Mouse (Mus musculus) left cerebral cortex, adult 9 months (tissue): ENCODE measurements at regions not wholly inside any gene's neighbourhood (a gene's known extent, or its start where the extent isn't known, plus 50 kb on each side); places are given as distances from the start of the nearest gene placed in this dataset.

Experiments
- DNase-seq, 2 experiments: peaks; one replicate each; pipeline ENCODE4 v3.0.0; 2022; ENCODE audit warnings: low spot score in 2 of 2

DNA sequence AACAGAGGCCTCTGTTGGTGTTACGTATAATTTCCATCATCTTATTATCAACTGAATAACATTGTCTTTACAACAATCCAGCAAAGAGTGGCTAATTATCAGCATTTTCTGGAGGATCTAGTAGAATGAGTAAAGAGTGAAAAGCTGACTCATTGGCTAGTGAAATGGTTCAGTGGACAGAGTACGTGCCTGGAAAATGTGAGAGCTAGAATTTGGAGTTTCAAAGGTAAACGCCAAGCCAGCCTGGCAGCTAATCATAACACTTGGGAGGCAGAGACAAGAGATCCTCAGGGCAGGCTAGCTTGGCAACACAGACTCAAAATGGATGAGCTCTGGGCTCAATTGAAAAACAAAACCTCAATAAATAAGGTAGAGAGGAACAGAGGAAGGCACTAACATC is 2628.0 kb upstream of the Gm7489 start:
- no peak for DNase-seq

DNA sequence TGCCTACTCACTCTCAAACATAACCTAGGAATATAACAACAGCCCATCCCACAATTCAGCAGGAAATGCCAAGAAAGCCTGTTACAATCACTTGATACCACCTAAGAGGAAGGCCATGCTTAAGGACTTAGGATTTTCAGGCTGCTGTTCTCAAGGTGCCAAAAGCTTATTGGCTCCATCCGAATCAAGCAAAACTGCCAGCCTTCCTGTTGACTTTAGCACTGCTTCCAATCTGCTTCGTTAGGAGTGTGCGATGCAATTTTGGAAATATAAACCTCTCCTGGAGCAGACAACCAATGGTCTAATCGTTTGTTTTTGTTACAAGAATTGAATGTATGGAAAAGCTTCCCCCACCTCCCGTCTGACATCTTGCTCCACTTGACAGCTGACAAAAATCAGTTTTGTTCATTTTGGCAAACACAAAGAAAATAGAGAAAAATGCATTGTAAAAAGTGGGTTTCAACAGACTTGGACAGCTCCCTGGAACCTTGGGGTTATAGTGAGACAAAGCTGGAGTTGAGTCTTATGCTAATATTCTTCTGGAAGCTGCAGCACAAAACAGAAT is 2620.0 kb upstream of the Gm7489 start:
- no peak for DNase-seq

DNA sequence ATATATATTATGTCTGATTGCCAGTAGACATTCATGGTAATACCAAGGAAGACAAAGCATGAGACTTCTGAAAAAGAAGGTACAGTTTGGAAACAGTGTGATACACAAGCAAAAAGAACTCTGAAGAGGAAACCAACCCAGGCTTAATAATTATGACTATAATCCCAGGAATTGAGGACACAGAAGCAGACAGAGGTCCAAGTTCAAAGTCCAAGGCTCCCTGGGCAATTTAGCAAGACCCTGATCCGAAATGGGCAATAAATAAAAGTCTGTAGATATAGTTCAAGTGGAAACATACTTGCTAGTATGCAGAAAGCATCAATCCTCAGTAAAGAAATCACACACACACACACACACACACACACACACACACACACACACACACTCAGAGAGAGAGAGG is 2618.7 kb upstream of the Gm7489 start:
- DNase-seq = no peak

DNA sequence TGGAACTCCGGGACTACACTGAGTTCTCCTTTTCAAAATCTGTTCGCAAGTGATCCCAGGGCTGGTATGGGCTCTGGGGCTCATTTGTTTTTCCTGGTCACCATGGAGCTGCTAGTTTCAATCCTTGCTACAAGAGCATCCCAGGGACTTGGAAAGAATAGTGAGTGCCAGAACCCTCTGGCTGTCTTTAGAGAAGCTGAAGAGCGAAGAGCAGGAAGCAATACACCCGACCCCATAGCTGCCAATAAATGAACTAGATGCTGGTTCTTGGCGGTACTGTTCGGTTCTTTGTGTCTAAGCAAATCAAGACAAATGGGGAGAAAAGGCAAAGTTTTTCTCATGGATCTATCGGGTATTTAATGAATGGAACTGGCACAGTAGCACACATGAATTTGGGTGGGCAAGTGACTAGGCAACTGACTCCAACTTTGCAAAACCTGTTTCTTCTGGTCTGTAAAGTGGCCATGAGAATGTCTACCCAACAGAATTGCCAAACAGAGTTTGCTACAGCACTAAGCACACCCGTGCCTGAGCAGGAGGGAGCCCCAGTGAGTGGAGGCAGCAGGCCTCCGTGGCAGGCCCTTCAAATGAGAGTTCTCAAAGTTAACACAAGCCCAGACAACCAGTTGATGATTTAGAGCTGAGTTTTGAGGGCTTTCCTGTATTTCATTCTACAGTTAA is 2612.9 kb upstream of the Gm7489 start:
- DNase-seq = no peak

DNA sequence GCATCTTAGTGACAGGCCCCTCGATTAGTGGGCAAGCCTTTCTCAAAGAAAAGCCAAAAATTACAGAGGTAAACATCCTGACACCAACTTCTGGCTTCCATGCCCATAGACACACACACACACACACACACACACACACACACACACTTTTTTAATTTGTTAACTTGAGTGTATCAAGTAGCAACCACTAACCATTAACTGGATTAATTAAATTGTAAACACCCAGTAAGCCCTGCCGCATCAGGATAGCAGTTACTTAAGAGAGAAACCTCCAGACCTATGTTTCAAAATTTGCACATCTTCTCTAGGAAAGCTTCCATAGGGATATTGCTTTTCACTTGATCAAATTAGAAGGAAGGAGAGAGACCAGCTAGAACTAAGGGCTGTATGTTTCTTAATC is 2599.4 kb upstream of the Gm7489 start:
- no peak for DNase-seq

DNA sequence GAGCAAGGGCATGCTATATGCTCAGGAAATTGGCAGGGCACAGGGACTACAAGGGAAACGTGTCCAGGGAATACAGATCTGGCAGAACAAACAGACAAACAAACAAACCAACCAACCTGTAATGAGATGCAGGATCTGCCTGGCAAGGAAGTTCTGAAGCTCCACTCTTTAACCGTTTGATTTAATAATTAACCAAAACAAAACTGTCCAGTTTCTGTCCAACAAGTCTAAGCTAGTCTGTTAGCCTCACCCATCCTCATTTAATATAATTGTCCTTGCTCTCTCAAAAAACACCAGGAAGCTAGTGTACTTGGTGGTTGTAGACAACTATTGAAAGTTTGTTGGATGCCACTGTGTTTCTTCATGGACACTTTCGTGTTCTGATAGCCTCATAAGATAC is 2598.4 kb upstream of the Gm7489 start:
- DNase-seq = no peak

DNA sequence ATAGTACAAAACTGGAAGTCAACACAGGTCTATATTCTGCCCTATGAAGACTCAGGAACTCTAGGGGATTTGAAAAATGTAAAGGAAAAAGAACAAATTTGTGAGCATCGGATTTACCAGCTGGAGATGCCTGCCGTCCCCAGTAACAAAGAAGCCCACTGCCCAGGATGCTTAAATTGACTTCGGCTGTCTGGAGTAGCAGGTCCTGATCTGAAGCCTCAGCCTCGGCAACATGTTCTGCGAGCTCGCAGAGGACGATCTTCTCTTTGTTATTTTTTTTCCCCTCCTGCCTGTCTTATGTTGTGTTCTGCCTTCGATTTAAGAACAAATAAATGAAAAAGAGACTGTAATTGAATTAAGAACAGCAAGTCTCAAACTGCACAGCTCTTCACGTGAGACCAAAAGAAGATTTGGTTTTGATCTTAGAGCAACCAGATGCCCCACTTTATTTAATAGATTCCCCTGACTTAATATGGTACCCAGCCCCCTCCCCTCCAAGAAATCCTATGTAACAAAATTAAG is 2595.7 kb upstream of the Gm7489 start:
- no peak for DNase-seq

DNA sequence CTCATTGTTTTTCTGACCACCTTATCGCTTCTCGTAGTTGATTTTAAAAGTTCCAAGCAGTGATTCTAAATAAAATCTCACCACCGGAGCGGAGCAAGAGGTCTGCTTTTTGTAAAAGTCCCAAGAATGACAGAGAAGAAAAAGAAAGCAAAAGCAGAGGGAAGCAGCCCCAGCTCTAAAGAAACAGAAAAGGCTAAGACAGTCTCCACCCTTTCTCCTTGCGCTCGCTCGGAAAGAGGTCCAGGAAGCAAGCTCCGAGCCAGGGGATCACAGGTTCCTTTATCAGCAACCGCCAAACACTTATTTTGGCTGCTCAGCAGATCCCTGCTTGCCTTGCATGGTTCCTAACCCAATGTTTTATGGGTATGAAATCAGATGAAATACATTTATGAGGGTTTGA is 2594.8 kb upstream of the Gm7489 start:
- no peak for DNase-seq

DNA sequence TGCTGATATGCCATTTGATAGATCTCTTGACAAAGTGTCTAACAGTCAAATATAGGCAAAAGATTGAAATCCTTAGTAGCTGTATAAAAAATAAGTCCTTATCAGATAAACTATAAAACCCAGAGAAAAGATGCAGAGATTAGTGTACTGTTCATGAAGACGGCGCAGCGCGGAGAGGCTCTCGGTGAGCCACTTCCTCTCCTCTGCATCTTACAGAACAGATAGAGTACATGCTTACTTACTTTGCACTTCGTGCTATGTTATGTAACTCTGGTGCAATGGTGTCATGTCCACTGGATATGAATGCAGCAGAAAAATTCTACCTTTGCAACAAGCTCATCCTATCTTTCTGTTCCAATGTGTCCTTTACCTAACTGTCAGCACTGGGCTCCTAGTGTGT is 2593.5 kb upstream of the Gm7489 start:
- no peak for DNase-seq

DNA sequence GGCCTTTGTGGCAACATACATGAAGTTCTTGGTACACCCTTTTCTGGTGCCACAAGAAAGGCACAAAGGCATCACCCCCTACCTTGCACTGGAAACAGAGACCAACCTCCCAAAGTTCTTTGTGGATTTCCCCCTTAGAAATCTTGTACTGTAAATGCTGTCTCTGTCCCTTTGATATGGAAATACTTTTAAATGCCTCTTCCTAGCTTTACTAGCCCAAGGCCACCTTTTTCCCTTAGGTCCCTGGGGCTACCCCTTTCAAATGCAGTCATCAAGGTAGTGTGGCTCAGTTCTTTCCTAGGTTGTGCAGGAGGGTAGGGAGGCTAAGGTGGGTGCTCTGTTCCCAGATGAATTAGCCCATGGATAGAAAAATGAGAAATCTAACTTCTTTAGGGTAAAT is 2587.9 kb upstream of the Gm7489 start:
- no peak for DNase-seq

DNA sequence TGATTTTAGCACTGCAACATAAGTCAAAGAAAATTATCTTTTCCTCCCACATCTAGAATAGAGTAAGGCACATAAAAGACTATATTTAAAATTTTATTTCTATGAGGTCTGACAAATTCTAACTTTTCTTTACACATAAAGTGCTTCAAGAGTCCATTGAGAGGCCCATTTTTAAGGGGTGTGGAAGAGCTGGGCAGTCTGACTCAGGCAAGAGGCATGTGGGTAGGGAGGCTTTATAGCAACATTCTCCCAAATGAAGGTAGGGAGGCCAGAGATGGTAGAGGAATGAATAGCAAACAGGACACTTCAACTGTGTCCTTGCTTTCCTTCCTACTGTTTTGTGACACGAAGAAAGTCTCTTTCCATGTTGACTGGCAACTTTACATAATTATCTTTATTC is 2566.6 kb upstream of the Gm7489 start:
- DNase-seq = no peak

DNA sequence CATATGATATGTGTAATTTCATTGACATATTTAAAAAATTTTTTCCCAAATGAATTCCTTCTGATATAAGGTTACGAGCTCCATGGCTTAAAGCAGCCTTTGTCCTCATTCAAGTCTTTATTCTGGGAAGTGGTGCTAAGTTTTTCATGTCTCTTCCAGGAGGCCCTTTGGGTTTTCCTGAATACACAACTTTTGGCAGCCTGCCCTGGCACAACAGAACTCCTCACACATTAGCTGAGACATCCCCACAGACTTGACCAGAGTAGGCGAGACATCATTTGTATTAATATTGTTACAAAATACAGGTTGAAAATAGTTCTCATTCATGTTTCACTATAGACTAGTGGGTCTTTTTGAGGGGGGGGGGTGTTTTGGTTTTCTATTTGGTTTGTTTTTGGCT is 2565.9 kb upstream of the Gm7489 start:
- no peak for DNase-seq

DNA sequence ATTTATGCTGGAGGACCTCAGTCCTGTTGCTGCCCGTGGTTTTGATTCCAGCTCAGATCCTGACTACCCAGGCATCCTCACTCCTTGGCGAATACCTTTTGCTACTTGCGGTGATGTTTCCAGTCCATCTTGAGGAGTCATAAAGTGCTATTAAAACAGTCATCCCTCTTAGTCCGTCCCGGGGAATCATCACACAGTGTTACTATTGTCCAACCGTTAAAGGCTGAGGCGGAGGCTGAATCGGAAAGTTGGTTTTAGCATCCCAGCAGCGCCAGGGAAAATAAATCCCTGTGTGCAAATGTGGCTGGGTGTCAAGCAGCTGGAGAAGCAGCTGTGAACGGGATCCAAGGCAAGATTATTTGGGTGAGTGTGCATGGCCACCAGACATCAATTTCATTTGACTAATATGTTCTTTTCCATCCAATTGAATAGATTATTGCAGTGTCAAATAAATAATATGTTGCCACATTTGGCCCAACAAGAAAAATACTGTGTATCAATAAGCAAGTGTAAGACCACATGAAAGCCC is 2564.3 kb upstream of the Gm7489 start:
- no peak for DNase-seq

DNA sequence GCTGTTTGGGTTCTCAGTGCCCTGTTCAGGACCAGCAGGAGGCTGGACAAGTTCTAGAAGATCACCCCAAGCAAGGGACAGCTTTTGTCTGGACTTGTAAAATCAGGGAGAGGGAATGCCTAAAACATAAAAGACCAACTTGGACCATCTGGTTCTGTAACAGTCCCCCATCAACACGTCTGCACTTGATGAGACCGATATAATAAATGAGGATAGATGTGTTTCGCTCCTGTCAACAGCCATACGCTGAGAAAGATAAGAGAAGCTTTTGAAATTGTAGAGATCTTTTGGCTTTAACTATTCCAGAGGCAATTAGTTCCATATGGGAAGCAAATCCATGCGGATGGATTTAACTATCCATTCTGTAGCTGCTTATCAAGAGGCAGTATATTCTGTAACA is 2561.4 kb upstream of the Gm7489 start:
- DNase-seq = no peak

DNA sequence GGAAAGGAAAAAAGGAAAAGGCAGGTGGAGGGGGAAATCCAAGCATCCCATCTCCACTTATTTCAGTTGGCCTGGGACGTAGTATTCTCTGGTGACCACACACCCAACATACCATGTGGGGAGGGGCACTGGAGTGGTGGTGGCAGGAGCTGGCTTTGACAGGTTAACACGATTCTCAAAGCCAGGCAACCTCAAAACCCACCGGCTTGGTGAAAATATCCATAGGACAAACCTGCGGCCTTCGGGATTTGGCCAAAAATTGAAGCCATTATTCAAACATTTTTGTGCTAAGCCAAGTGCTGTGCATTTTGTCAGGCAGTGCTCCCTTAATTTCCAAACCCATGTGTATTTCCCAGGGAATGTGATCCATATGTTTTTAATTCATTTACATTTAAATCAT is 2560.5 kb upstream of the Gm7489 start:
- no peak for DNase-seq

DNA sequence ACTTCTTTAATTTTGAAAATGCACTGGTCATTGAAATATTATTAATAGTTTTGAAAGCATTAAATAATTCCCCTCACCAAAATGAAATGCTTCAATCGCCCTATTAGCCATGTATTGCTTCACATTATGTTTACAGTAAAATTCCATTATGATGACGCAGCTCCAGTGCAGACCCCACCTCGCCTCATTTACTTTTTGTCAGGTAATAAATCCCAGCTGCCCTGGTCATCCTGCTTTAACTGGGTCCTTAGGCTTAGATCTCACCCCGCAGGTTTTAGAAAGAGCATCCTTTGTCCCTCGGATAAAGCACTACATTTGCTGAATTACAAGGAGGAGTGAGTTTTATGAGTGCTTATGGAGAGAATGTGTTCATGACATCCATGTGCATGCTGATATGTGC is 2557.0 kb upstream of the Gm7489 start:
- DNase-seq = no peak

DNA sequence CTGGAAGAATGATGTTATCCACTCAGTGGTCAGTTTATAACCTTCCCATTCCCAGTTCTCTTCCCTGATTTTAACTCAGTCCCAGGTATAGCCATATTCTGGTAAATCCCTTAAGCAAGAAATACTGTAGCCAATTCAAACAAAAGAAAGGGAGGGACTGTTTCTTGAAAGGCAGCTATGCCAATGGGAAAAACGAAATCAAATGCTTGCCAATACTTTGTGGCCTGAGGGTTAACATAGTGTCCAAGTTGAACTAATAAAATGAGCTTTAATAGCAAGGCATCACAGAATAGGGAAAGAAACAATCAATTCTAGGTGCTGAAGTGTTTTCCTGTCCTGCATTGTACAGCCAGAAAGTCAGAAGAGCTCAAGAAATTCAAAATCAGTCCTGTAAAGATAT is 2548.3 kb upstream of the Gm7489 start:
- DNase-seq = no peak

DNA sequence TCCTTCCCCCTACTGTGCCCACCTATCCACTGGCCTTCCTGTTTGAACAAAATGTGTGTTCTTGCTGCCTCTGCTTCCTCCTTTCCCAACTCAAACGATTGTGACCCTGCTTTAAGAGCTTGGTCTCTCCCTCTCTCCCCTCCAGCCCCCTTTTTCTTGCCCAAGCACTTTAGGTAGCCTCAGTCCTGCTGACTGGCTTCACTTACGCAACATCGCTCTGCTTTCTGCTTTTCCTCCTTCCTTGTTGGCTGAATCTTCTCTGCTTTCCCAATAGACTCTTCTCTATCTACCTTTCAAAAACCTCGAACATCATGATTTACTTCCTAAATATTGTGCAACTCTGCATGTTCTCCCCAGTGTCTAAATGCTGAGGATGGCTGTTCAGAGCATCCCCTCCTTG is 2538.4 kb upstream of the Gm7489 start:
- no peak for DNase-seq

DNA sequence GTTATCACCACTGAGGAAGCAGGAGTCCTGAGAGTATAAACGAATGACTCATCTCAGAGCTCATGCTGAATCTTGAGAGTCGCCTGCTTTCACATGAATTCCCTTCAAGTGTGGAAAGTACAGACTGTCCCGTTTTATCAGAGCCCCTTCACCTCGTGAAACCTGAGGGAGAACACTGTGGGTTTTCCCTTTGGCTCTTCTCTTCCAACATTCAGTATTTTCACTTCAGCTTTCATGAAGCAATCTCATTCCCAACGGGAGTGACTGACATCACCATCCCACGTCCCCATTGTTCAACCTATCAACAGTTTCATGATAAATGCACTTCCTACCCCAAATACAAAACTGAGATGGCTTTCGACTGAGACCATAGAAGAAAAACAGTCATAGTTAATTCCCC is 2521.3 kb upstream of the Gm7489 start:
- no peak for DNase-seq

DNA sequence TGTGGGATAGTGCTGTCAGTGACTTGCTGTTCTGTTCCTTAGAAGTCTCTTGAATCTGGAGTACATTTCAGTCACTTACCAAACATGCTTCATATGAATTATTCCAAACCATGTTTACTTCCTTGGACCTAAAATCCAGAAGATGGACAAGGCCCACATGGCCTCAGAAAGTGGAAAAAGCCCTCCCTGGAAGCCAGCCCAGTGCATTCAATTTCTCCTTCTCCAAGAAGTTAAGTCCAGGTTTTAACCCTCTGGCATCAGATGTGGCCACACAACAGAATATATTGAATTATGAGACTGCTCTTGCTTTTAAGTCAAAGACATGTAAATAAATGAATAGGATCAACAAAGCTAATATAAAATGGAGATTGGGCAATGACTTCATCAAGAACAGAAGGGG is 2513.5 kb upstream of the Gm7489 start:
- no peak for DNase-seq

DNA sequence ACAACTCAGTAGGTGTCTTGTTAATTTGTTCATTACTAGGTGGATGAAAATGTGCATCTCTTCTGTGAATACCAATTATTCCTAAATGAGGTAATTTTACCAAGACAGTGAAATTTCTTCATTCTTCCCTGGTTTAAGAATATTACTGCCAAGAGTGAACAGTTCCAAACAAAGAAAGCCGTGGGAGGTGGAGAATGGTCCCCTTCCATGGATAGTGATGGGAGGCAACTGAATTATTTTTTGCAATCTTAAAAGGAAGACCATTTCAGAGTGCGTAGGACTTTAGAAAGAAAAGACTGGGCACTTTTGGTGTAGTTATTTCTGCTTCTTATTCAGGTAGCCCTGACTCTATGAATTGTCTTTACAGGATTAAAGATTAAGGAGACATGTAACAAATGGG is 2494.3 kb upstream of the Gm7489 start:
- peak in 1 of 2 experiments; percentile 35 for DNase-seq

DNA sequence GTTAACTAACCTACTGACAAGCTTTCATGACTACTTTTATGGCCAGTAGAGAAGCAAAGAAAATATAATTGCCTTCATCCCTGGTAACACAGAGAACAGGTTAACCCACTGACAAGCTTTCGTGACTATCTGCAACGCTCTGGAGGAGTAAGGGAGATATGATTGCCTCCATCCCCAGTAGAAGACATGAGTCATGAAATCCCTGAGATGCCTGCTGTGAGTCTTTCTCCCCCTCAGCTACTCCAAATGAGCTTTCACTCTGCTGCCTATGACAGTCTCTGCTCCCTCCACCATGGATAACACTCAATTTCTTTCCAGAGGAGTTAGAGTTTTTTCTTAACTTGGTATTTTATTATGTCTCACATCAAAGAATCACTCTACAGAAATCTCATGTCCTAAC is 2493.4 kb upstream of the Gm7489 start:
- DNase-seq = no peak
